Mouse (Mus musculus): ENCODE measurements around the gene Unc5cl.

Gene Unc5cl

DNA sequence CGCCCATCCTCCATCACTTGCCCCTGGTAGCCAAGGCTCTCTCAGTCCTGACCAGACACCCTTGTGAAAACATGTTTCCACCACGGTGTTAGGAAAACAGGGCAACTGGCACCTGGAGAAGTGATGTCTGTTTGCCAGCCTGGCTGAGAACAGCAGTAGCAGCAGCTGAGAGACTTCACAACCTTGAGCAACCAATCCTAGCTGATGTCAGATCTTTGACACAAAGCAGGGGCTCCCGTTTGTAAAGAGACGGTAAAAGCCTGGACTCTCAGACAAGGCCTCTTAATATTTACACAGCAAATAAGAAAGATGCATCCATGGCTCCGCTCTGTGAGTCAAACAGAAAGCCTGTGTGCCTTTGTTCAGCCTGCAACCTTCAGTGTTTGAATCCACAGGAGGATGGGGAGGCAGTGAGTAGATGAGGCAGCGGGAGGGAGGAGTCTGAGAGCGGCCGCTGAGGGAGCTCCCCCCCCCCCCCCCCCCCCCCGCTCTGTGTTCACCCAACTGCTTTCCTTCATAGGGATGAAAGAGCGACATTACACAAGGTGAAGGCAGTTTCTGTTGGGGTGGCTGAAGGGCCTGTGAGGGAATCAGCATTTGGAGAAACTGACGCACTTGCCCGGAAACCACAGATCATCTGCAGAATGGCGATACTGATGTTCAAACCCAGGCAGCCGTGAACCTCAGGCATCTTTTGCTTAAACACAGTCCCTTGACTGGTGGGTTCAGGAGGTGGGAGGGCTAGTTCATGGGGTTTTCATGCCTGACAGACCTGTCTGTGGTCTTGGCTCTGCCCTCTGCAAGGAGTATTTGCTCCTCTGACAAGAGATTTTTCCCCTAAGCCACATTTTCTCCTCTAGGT lies 79.4 kb downstream of the Unc5cl start:
- in situ Hi-C loops (cut with MboI, MseI): no loop called here

GRCm38 (mm10) chr17:48538328-48538727 lies 83.6 kb downstream of the Unc5cl start:
- in situ Hi-C loops (cut with MboI, MseI): loop anchor here in 1 of 2 experiments (5.0 kb wide), 1 partner anchor 644 kb away; no protein-coding TSS in a partner anchor

- in situ Hi-C loops (cut with MboI, MseI): loop anchor here in 1 of 2 experiments (5.0 kb wide), 1 partner anchor 643 kb away; no protein-coding TSS in a partner anchor
These were observed 84.6 kb downstream of the Unc5cl start for GRCm38 (mm10) chr17:48539326-48539725.

DNA sequence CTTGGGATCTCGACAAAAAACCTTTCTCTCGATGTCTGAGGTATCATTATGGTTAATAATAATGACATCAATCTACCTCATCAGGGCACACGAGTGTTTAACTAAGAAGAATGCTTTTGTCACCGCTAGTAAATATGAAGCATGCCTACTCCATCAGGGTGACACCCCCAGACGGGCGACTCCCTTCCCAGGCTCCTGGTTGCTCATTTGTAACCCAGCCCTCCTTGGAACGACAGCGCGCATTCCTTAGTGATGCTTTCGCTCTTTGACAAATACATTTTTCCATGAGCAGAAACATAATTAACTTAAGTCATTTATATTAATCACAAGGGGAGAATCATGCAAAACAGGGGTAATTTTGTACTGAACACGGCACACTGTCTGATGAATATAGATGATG lies 88.0 kb downstream of the Unc5cl start:
- in situ Hi-C loops (cut with MboI, MseI): no loop called here

DNA sequence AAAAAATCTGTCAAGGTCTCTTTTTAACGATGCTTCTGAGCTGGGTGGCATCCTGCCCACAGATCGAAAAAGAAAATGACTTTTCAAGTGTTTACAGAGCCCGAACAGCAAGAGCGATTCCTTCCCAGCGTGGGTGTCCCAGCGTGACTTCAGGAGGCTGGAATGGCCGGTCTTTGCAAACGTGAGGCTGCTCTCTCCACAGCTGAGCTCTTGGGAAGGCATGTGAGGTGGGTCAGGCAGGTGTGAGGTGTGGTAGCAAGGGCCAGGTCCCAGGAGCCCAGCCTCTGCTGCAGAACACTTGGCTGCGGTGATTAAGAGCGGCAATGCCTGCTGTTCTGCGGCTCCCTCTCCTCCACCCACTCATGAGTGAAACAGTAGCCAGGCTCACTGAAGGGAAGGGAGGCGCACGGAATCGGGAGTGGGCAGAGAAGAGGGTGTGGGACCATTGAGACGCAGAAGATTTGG lies 88.6 kb downstream of the Unc5cl start:
- in situ Hi-C loops (cut with MboI, MseI): no loop called here

DNA sequence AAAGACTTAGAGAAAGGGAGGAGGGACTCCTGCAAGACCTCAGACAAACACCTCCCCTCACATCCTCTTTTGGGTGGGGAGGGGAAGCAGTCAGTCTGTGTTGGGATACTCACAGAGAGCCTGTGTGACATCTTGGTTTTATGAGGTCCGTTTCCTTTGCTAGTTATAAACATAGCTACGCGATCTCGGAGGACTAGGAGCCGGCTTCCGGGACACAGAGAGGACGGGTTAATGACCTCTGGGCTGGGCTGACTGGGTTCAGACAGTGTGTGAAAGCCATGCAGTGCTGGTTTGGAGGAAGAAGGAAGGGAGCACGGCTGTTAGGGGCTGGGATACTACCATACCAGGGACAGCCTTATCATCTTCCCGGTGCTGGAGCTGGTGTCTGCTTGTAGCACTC lies 90.0 kb downstream of the Unc5cl start:
- in situ Hi-C loops (cut with MboI, MseI): no loop called here

DNA sequence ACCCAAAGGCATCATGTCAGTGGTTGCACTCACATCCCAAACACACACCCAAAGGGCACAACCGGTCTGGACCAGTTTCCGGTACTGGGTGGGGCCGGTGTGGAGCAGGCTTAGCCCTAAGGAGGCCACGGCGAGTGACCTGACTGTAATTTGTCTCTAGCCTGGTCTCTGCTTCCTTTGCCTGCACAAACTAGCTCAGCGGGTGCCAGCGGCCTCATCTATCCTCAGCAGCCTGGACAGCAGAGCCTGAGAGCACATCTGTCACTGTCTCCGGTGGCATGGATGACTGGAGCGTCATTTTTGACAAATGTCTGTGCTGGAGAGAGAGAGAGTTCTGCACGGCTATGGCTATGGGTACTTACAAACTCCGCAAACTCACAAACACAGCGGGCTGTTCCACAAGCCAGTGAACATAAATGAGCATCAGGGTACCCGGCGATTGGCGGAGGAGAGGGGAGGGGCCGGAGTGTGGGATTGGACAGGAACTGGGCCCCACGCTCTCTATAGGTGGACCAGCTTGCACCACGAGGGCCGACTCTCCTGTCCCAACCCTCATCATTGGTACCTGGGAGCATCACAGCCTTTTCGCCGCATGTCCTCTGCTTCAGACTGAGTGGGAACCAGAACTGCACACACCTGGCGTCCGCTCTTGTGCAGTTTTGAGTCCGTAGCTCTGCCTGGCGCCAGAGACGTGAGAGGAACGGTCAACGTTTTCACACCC lies 90.7 kb downstream of the Unc5cl start:
- in situ Hi-C loops (cut with MboI, MseI): no loop called here

DNA sequence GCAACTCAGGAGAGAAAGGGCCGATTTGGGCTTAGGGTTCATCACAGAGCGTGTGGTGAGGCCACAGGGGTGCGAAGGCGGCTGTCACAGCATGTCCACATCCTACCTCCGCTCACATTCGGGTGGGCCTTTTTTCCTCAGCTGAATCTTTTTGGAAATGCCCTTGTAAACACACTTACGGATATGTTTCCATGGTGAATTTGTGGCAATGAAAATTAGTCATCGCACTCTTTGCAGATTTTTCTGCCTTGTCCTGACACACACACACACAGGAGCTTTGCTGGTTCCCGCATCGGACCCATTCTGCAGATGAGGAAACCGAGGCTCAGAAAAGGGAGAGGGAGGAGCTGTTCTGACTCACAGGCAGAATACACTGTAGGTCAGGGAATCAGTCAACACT lies 91.3 kb downstream of the Unc5cl start:
- in situ Hi-C loops (cut with MboI, MseI): no loop called here

- in situ Hi-C loops (cut with MboI, MseI): no loop called here
These were observed 93.0 kb downstream of the Unc5cl start for GRCm38 (mm10) chr17:48547668-48548067.

GRCm38 (mm10) chr17:48551788-48552531 lies 97.3 kb downstream of the Unc5cl start:
- in situ Hi-C loops (cut with MboI, MseI): no loop called here

DNA sequence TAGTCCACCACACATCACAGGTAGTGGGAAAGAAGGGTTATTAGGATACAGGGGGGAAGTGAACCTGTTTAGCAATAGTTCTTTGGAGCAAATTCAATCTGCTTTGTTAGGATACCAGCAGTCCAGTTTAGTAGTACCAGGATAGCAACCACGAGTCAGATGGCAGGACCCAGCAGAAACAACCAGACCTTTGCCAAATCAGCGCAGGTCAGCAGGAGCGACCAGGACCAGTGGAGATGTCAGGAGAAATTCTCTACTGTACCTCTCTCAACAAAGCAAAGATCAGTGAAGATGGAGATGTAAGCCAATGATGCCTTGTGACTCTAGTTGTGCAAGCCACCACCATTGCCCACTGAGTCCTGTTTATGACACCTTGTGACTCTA lies 97.8 kb downstream of the Unc5cl start:
- in situ Hi-C loops (cut with MboI, MseI): no loop called here

DNA sequence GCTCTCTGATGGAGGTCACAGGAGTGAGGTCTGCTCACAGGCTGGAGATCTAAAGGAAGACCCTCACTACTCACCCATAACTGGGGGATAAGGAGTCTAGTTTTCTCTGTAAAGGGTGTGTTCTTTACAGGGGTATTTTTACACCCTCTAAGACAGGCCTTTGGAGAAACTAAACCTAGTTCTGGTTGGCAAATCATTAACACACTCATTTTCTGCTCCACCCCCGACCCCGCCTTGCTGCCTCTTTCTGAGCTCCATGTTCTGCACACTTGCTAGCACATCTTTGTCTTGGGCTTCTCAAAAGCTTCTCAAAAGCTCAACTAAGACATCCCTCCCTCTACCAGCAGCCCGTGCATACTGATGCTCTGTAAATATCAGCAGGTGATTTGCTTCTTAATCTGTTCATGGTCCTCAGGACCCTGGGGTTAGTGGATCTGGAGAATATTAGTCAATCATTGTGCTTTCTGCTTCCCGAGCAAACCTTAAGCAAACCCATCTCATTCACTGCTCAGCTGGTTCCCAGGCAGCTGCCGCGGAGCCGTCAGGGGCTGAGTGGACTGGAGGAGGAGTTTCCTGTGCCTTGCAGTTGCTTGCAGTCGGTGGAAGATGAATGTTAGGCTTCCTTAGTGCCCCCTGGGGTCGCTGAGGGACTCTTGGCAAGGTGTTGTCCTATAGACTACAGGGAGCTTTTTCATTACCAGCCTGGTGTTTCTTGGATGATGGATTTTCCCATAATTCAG lies 101.7 kb downstream of the Unc5cl start:
- in situ Hi-C loops (cut with MboI, MseI): no loop called here

GRCm38 (mm10) chr17:48557823-48558715 lies 103.4 kb downstream of the Unc5cl start:
- in situ Hi-C loops (cut with MboI, MseI): no loop called here

GRCm38 (mm10) chr17:48564931-48565330 lies 110.2 kb downstream of the Unc5cl start:
- in situ Hi-C loops (cut with MboI, MseI): no loop called here

DNA sequence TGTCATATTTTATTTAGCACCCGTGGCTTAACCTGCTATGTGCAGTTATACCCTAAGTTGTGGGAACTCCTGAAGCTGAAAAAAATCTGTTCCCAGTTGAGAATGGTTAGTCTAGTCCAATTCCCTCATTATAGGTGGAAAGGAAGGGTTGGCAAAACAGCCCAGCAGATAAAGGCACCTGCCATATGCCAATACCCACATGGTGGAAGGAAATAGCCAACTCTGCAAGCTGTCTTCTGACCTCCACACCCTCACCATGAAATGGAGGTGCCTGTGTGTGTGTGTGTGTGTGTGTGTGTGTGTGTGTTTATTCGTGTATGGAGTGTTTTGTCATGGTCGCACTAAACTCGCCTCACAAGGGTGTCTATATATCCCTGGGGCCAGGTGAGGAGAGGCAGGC lies 115.0 kb downstream of the Unc5cl start:
- in situ Hi-C loops (cut with MboI, MseI): no loop called here

DNA sequence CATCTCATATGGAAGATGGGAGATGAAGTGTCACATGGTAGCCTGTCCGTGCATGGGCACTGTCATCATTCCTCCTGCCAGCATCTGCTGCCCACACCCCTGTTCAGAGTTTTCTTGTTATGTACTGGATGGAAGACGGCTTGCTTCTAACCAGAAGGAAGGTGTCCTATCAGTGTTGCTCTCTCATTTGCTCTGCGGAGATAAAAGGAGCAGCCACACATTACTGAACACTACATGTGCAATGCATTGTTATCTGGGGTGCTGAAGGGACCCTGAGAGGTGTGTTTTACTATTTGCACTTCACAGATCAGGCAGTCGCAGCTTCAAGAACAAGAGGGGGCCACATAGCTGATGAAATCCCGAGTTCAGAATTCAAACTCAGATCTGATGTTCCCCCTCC lies 126.5 kb downstream of the Unc5cl start:
- in situ Hi-C loops (cut with MboI, MseI): no loop called here

GRCm38 (mm10) chr17:48582486-48582990 lies 127.8 kb downstream of the Unc5cl start:
- in situ Hi-C loops (cut with MboI, MseI): no loop called here

GRCm38 (mm10) chr17:48583401-48583800 lies 128.7 kb downstream of the Unc5cl start:
- in situ Hi-C loops (cut with MboI, MseI): no loop called here

DNA sequence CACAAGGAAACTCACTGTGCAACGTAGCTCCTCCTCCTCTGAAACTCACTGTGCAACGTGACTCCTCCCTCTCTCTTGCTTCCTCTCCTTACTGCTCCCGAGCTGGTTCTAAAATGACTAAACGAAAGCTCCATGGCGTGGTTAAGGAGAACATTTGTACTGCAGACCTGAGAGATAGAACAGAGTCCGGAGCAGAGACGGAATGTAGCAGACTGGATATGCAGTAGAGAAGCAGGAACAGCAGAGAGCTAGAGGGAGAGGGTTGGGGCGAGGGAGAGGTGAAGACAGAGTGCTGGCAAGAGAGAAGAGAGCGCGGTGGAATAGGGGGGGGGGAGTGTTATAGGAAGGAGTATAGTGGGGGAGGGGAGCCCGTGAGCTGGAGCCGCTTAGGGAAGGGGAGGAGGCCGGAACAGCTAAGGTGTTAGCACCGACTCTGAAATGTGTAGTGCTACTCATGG lies 131.2 kb downstream of the Unc5cl start:
- in situ Hi-C loops (cut with MboI, MseI): no loop called here

DNA sequence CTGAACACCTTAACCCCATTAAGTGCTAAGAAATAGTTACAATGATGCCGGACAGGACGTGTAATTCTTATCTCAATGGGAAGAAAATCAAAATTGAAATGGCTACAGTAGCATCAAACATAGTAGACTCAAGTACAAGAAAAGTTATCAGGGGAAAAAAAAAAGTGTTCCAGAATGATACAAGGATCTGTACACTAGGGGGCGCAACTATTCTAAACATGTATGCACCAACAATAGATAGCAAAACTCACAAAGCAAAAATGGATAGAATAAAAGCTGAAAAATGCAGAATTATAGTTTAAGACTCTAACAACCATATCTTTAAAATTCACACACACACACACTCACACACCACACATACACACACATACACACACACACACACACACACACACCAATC lies 134.0 kb downstream of the Unc5cl start:
- in situ Hi-C loops (cut with MboI, MseI): no loop called here

All from T-helper 17 cell (primary cell).